Mouse (Mus musculus) liver, embryonic 14.5 days (tissue): ENCODE measurements around the gene Cenps.

ENCODE experiments used
- CTCF ChIP-seq: IDR thresholded peaks from 2 replicates; pipeline ENCODE4 v1.5.1; 2016; ENCODE audit warnings: antibody characterized with exemption, low read depth, control low read depth
- EP300 ChIP-seq: IDR thresholded peaks from 2 replicates; pipeline ENCODE4 v1.6.1; 2016; ENCODE audit warnings: antibody characterized with exemption, low read depth

DNA sequence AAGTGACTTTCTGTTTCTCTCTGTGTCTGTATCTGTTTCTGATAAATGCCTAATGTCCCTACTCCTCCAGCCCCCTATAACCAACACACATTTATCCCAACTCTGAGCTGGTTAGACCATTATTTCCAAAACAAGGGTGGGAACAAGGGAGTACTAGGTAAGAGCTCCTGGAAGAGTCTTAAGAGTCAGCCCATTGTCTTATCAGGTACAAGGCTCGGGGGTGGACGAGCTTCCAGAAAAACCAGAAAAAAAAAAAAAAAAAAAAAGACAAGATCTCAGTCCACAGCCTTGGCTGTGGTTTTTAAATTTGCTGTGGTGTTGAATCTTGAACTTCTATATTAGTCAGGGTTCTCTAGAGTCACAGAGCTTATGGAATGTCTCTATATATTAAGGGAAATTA is 30.6 kb upstream of the Cenps start:
- no peak for TF ChIP-seq EP300
- TF ChIP-seq CTCF = no peak
